Mouse (Mus musculus) hindlimb bud, embryonic 11.5 days (tissue): ENCODE data around the gene Atxn7l1.

Source experiments
- DNase-seq: peaks from one replicate; pipeline ENCODE4 v3.0.0-alpha.2; 2012; ENCODE audit warnings: low read depth, low spot score; ENCODE audit errors: extremely low spot score

Gene Atxn7l1

DNA sequence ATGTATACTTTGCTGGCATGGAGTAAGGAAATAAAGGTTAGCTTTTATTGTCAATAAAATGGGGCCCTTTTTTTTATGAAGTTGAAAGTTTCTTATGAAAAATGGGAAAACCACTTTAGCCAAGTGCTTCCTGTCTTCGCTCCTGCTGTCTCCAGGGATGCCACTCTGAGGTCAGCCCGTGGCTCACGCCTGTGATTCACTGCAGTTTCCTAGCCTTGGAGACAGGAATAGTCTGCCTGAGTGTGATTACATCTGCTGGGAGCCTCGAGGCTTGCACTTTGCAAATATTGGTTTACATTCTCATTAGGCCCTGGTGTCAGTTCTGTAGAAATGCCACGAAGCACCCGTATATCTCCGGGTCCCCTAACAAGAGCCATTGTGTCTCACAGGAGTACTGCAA is 74.7 kb downstream of the Atxn7l1 start:
- DNase-seq = no peak

- no peak for DNase-seq
Observed at GRCm38 (mm10) chr12:33225117-33225541, 77.6 kb downstream of the Atxn7l1 start.

- DNase-seq = no peak
Observed at GRCm38 (mm10) chr12:33225978-33226377, 78.5 kb downstream of the Atxn7l1 start.

GRCm38 (mm10) chr12:33226596-33226995 is 79.1 kb downstream of the Atxn7l1 start:
- no peak for DNase-seq

- DNase-seq = no peak
Observed at GRCm38 (mm10) chr12:33235314-33235713, 87.8 kb downstream of the Atxn7l1 start.

GRCm38 (mm10) chr12:33235771-33236323 is 88.4 kb downstream of the Atxn7l1 start:
- no peak for DNase-seq

DNA sequence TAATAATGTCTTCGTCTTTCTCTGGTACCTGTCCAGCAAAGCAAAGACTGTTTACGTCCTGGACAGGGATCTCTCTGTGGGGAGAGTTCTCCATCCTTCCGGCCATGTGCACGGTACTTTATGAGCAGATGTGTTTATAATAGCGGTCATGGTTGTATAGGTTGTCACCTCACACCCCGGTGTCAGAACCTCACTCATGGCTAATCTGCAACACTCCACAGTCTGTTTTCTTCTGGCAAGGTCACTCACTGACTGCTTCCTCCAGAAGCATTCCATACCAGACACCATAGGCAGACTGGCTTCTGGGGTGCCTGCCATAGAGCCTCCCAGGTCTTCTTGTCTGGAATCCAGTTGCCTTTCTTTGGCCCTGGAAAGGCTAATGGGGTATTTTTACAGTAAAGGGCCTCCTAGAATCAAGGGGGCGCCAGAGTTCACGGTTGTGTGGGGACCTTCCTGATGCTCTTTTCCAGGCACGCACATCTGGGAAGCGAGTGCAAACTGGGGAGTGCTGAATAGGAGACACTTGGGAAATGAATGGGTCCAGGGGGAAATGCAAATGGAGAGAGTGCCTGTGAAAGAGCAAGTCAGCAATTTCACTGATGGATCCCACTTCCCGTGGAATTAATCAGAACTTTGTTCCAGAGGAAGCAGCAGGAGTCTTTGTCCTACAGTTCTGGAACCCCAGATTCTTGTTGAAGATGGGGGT is 89.0 kb downstream of the Atxn7l1 start:
- DNase-seq = no peak

GRCm38 (mm10) chr12:33237108-33237507 is 89.6 kb downstream of the Atxn7l1 start:
- DNase-seq = no peak

GRCm38 (mm10) chr12:33242679-33243078 is 95.2 kb downstream of the Atxn7l1 start:
- no peak for DNase-seq

DNA sequence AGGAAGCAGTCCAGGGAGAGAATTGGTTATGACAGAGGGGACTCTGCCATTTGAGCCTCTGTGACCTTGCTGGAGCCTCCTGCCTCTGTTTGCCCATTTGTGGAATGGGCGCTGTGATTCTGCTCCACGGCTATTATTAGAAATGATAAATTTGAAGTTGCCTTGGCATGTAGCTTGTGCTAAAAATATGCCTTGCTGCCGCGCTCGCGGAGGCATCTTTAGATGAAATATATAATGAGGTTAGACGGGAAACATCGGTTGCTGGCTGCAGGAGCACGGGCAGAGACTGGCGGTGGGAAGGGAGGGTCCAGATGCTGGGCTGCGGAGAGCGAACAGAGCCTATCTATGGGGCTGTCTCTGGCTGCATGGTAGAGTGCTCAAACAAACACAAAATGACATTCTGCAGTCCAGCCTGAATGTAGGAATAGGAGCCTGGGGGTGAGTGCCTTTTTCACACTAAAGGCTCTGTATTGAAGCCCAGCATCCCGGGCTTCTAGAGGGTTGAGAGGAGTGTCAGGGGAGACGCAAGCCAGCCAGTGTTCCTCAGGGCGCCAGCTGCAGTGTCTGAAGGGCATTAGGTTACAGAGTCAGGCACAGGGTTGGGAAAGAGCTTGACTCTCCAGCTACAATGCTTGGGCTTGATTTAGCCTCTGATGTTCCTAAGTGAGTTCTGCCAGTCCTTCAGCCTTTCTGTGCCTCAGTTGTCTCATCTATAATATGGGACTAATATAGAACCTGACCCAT is 96.8 kb downstream of the Atxn7l1 start:
- no peak for DNase-seq

- no peak for DNase-seq
Observed at GRCm38 (mm10) chr12:33245455-33245854, 98.0 kb downstream of the Atxn7l1 start.

DNA sequence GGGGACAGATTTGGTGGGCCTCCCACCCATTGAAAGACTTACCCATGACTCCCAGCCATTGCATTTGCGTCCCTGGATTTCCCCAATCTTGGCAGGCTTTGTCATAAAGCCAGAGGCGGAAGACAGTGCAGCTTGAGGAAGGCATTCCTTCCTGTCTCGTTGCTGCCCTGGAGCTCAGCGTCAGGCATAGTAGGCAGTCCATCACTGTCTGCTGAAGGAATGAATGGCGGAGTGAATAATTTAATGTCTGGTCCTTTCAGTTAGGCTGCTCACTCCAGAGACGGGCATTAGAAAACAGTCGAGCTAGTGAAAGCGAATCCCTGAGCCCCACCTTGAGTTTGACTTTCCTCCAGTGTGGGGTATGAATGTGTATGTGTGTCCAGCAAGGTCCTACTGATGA is 99.4 kb downstream of the Atxn7l1 start:
- no peak for DNase-seq

GRCm38 (mm10) chr12:33250197-33250596 is 102.7 kb downstream of the Atxn7l1 start:
- no peak for DNase-seq

- no peak for DNase-seq
Observed at GRCm38 (mm10) chr12:33251399-33251798, 103.9 kb downstream of the Atxn7l1 start.

DNA sequence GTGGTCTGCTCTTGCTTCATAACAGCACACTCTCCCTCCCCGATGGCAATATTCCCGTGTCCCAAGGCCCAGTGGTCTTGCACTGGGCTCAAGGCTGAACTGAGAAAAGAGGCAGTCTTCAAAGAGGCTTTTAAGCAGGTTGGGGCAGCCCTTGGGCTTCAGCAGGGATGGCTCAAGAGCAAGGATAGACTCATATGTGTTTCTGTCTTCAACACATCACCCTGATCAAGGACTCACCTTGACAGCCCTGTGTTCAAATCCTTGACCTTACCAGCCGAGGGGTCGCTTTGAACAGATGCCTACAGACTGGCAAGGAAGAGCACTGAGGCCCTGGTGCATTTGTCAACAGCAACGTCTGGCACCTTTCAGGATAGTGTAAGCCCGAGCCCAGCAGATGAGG is 105.1 kb downstream of the Atxn7l1 start:
- no peak for DNase-seq

GRCm38 (mm10) chr12:33253206-33253605 is 105.7 kb downstream of the Atxn7l1 start:
- DNase-seq = no peak

DNA sequence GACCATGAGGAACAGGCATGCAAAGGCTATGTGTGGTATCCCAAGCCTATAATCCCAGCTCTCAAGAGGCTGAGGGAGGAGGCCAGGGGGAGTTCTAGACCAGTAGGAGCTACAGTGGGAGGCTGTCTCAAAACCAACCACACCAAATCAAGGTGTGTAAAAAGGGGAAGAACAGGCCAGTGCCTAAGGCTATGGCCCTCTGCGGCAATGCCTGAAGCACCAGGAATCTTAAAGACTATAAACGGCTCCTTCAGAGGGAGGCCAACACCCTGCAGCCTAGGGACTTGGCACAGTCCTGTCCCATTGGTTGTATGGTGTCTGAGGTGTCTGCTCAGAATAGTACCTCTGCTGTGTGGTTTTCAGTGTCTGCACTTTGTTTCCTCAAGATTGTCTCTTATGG is 107.8 kb downstream of the Atxn7l1 start:
- DNase-seq = no peak

DNA sequence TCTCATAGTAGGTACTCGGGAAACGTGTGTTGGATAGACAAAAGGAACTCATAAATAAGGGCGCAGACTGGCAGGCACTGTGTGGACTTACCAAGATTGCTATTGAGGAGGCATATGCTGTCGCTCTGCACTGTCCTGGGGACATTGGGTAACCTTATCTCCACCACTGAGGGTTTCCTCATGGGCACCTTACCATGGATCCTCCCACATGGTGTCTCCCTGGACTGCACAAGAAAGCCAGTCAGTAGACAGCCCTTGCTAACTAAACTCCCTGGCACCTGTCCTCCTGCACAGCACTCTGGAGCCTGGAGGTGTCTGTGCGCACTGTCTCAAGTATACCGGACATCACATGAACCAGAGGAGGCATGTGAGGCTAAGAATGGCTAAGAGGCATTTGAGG is 108.9 kb downstream of the Atxn7l1 start:
- DNase-seq = no peak

DNA sequence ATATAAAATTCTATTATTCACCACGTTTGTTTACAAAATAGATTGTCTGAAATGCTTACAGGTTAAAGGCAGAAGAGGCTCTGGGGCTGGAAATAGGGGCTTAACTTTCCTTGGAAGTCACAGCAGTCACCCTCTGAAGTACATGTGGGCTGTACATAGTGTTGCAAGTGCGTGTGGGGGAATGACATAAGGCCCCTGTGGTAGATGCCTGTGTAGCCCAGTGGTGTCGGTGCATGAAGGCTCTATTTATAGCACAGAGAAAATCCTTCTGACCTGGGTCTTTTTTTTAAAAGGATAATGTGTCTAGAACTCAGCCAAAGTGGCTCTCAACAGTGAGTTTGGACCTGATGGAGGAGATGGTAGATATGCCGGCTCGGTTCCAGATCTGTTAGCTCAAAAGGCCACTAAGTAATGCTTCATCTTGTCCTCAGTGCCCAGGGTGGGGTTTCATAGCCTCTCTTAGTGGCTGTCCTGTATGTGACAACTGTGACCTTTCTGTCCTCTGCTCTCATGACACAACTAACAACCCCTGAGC is 111.6 kb downstream of the Atxn7l1 start:
- no peak for DNase-seq

DNA sequence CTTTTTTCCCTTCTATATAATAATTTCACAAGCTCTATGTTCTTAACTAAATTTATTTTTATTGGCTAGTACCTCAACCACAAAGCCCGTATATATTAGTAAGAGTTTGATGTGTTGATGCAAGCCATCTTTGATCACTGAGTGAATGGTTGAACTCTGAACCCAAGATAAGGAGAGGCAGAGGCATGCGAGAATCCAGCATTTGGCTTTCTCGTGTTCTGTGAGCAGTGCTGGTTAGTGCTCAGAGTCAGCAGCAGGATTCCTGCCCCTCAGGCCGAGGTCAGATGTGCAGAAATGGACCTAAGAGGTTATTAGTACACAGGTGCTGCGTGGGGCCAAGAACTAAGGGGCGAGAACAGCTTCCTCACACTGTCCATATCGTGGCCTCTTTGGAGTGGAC is 113.1 kb downstream of the Atxn7l1 start:
- DNase-seq = no peak

DNA sequence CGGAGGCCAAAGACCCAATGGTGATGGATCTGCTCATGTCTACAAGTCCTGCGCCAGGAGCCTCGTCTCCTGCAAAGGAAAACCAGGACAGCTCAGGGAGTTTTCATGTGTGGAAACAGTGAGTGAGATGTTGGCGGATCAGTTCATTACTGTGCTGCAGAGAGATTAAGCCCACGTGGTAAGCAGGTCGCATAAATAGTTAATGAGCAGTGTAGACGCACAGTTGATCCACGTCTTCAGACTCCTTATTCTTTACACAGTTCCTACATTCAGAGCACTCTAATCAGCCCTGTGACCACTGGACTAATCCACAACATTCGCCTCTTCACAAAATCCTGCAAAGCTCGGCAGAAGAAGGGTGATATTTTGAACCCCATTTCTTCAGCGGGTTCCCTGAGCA is 118.4 kb downstream of the Atxn7l1 start:
- no peak for DNase-seq

- no peak for DNase-seq
Observed at GRCm38 (mm10) chr12:33267965-33268364, 120.5 kb downstream of the Atxn7l1 start.
